Mouse (Mus musculus) cerebellum, adult (tissue): ENCODE results near the gene Gnai2.
A peak's percentile ranks its signal among the peaks of the same experiment; 100 is the strongest.

Experiments used
- ATAC-seq: cut with Nextera tagmentation; 2 replicates; pipeline ENCODE4 v1.9.2; 2017; ENCODE audit warnings: mild to moderate bottlenecking, moderate library complexity, mixed read lengths; ENCODE audit not compliant: insufficient number of reproducible peaks, low FRiP score, low TSS enrichment

Gene Gnai2

GRCm38 (mm10) chr9:107612945-107613569 is 22.1 kb downstream of the Gnai2 start:
- ATAC-seq, result no peak

- ATAC-seq, result peak; percentile 88
Measured at GRCm38 (mm10) chr9:107612191-107612944, 22.8 kb downstream of the Gnai2 start.

- ATAC-seq, result no peak; the same call in 1 of the 2 replicates
Measured at GRCm38 (mm10) chr9:107611456-107612190, 23.5 kb downstream of the Gnai2 start.

GRCm38 (mm10) chr9:107609433-107609830 is 25.7 kb downstream of the Gnai2 start:
- ATAC-seq, result no peak

GRCm38 (mm10) chr9:107608741-107609432 is 26.3 kb downstream of the Gnai2 start, which contains the start of gene Sema3b:
Gene Sema3b (minus strand): TSS chr9:107609229.
- no peak for ATAC-seq

GRCm38 (mm10) chr9:107607653-107608245 is 27.4 kb downstream of the Gnai2 start:
- ATAC-seq, result no peak

- ATAC-seq, result no peak
Measured at GRCm38 (mm10) chr9:107607036-107607435, 28.1 kb downstream of the Gnai2 start.

DNA sequence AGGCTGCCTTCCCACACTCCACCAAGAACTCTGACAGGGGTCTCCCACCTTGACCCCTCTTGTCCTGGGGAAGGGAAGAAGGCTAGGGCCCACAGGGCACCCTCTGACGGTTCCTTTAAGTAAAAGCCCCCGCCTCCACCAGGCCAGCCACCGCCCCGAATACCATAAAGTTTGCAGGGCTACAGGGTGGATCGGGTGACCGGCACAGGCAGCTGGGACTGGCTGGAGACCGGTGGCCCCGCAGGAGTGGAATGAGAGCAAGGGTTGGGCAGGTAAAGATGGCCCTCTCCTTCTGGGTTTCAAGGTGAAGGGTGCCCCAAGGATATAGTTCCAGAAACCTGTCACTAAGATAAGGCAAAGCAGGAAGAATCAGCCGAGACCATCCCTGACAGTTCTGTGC is 28.6 kb downstream of the Gnai2 start:
- no peak for ATAC-seq

DNA sequence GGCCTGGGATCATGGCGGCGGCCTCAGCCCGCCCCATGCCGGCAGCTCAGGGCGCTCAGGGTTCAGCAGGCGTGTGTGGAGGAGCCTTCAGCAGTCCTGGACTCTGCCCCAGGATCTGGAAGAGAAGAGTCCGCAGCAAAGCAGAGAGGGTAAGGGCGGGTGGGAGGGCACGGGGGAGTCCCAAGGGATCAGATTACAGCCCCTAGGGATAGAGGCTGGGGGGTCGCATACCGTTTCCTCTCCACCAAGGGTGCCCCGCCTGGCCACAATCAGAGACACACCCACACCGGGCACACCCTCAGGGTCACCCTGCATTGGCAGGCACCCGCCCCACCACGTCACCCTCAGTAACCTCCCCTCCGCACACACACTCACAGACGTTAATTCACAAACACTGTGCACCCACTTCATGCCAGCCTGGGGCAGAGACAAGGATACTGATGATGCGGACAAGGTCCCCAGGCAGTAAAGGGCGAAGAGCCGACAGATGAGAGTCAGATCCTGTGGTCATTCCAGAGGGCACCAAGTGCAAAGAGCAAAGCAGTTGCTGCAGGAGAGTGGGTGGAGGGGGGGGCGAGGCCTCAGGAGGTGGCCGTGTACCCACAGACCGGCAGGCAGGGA is 30.0 kb downstream of the Gnai2 start:
- no peak for ATAC-seq

GRCm38 (mm10) chr9:107603251-107603650 is 31.9 kb downstream of the Gnai2 start:
- ATAC-seq, result no peak

- peak; percentile 51; the same call in 1 of the 2 replicates for ATAC-seq
Measured at GRCm38 (mm10) chr9:107602068-107602648, 33.0 kb downstream of the Gnai2 start.

GRCm38 (mm10) chr9:107601275-107601674 is 33.9 kb downstream of the Gnai2 start:
- no peak for ATAC-seq

- no peak for ATAC-seq
Measured at GRCm38 (mm10) chr9:107600745-107601144, 34.4 kb downstream of the Gnai2 start.

DNA sequence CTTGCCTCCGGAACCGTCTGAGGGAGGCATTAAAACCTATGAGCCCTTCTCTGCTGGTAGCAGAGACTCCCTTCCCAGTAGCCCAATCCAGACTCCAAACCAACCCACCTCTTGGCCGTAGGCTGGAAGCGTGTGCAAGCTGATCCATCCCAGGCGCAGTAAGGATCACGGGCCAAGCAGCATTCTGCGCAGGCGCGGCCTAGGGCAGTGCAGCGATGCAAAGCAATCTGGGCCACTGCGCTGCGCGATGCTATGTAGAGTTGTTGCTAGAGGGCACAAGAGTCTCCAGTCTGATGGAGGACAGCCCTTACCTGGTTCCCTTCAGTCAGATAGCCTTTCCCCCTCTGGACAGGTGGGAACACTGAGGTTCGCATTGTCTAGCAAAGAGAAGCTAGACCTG is 35.3 kb downstream of the Gnai2 start:
- ATAC-seq, result no peak

- no peak for ATAC-seq
Measured at GRCm38 (mm10) chr9:107599433-107599832, 35.7 kb downstream of the Gnai2 start.

GRCm38 (mm10) chr9:107598385-107598784 is 36.8 kb downstream of the Gnai2 start:
- no peak for ATAC-seq

DNA sequence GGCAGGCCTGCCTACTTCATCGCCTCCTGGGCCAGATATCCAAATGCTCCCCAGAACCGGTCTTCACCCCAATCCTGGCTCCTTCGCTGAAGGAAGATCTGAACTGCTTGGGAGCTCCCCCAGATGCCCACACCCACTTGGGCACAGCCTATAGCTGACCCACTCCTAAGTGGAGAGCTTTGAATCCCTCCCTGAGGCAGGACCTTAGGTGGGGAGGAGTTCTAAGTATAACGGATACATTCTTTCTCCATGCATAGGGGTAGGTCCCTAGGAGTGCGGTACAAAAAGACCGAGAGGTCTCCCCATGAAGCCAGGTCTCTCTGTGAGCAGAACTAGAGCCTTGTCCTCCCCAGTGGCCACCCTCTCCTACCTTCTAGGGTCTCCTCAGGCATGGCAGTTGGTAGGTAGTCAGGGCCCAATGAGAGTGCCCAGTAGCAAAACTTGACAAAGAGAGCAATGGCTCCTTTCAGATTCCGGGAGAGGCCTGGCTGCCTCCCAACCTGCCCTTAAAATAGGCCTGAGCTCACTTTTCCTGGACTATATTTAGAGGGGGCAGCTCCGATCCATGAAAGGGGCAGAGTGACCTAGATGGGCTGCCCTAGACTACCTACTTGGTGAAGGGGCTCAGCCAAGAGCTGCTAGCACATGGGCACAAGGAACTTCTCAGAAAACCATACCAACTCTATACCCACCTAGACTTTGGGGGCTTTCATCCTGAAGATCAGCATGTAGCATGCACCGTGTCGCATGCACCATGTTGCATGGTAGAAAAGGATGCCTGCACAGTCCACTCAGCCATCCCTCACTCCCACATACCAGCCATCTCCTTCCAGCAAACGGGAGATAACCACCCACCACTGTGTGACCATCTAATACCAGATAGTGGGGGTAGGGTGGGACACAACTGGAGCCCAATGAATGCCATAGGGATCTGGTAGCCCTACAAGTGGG is 38.3 kb downstream of the Gnai2 start:
- no peak for ATAC-seq
